Mouse (Mus musculus) kidney, embryonic 14.5 days (tissue): Measurements from ENCODE around the gene Isy1. TPM values are rescaled to one million over a fixed set of nuclear protein-coding genes. Genes with fewer than 3 reads are reported as not detected.
A peak's percentile ranks its signal among the peaks of the same experiment; 100 is the strongest.

Source experiments
- ATAC-seq: fragments of 200-750 bp; cut with Nextera tagmentation; 2 replicates; pipeline ENCODE4 v1.8.0; 2017; ENCODE audit warnings: moderate number of reproducible peaks, mild to moderate bottlenecking, moderate TSS enrichment, moderate library complexity; ENCODE audit not compliant: low FRiP score, low TSS enrichment
- H3K27ac ChIP-seq: fragments of 300-500 bp; sonication (generic); 2 replicates; pipeline ENCODE4 v1.5.1; 2014; ENCODE audit warnings: low read depth, mild to moderate bottlenecking, low read length, moderate library complexity, mixed read lengths
- H3K27me3 ChIP-seq: fragments of 300-500 bp; sonication (generic); 2 replicates; pipeline ENCODE4 v1.6.1; 2014; ENCODE audit warnings: mild to moderate bottlenecking, low read length; ENCODE audit not compliant: control insufficient read depth, insufficient read depth
- H3K36me3 ChIP-seq: fragments of 300-500 bp; sonication (generic); 2 replicates; pipeline ENCODE4 v1.6.1; 2014; ENCODE audit warnings: low read length, mixed read lengths; ENCODE audit not compliant: control insufficient read depth, insufficient read depth
- H3K4me1 ChIP-seq: fragments of 300-500 bp; sonication (generic); 2 replicates; pipeline ENCODE4 v1.6.1; 2014; ENCODE audit warnings: low read length, mixed read lengths; ENCODE audit not compliant: control insufficient read depth, insufficient read depth
- H3K4me2 ChIP-seq: fragments of 300-500 bp; sonication (generic); replicated peaks from 2 replicates; pipeline ENCODE4 v1.6.1; 2014; ENCODE audit warnings: low read depth, mild to moderate bottlenecking, low read length
- H3K4me3 ChIP-seq: fragments of 300-500 bp; sonication (generic); 2 replicates; pipeline ENCODE4 v1.5.1; 2014; ENCODE audit warnings: mild to moderate bottlenecking, low read length
- H3K9ac ChIP-seq: fragments of 300-500 bp; sonication (generic); 2 replicates; pipeline ENCODE4 v1.6.1; 2014; ENCODE audit warnings: low read depth, mild to moderate bottlenecking, low read length, moderate library complexity
- H3K9me3 ChIP-seq: fragments of 300-500 bp; sonication (generic); 2 replicates; pipeline ENCODE4 v1.6.1; 2016; ENCODE audit warnings: low read length; ENCODE audit not compliant: control insufficient read depth
- WGBS: fragments of 180-500 bp; shearing (Covaris S2); extraction: QIAGEN DNeasy Blood & Tissue Kit; methylation state at CpG from one replicate; pipeline ENCODE4 v1.1.7; 2014; 5-methylcytosine and 5-hydroxymethylcytosine counted together
- polyA plus RNA-seq: library from polyadenylated mRNA; unstranded; fragments of >200 nt; fragmentation: Nextera tagmentation; extraction: Ambion mirVana; gene quantifications from 2 replicates; pipeline ENCODE4 v1.2.1, GENCODE M21; 2014

The Isy1 gene
- polyA plus RNA-seq, 1 experiment from 2014 or later, result 63.5 TPM

GRCm38 (mm10) chr6:87841635-87842034 lies 3.0 kb upstream of the Isy1 start:
- Histone ChIP-seq H3K4me2 (no peak overlapping the region), H3K9me3 (no peaks in the 10 kb centered on the region), H3K36me3 (peaks cover 48% of the 10 kb centered on the region), H3K4me1 (peaks cover 3% of the 10 kb centered on the region; the same call in 1 of the 2 replicates), H3K9ac (no peak overlapping the region), H3K27ac (no peak overlapping the region), H3K27me3 (no peaks in the 10 kb centered on the region), H3K4me3 (no peak overlapping the region)
- no peak for ATAC-seq
- WGBS, result 75% methylated on average over 8 of the region's 8 CpGs

- Histone ChIP-seq H3K9ac (no peak overlapping the region), H3K4me3 (no peak overlapping the region), H3K4me2 (peak overlapping the region; percentile 77; the same call in 1 of the 2 replicates), H3K27ac (no peak overlapping the region), H3K27me3 (no peaks in the 10 kb centered on the region), H3K36me3 (peaks cover 36% of the 10 kb centered on the region), H3K9me3 (no peaks in the 10 kb centered on the region), H3K4me1 (peaks cover 3% of the 10 kb centered on the region; the same call in 1 of the 2 replicates)
- no peak for ATAC-seq
- WGBS, result 63% methylated on average over 11 of the region's 11 CpGs
Measured at GRCm38 (mm10) chr6:87839797-87840341, 1.3 kb upstream of the Isy1 start.

GRCm38 (mm10) chr6:87835695-87836094 lies 2.9 kb downstream of the Isy1 start, which contains the start of gene Gm45140:
Gene Gm45140 (minus strand): TSS chr6:87835795.
- Histone ChIP-seq H3K27me3 (no peaks in the 10 kb centered on the region), H3K27ac (no peak within 1 kb of the TSS), H3K4me1 (peaks cover 3% of the 10 kb centered on the region; the same call in 1 of the 2 replicates), H3K9ac (no peak within 1 kb of the TSS), H3K4me2 (no peak within 1 kb of the TSS), H3K4me3 (no peak within 1 kb of the TSS), H3K36me3 (peaks cover 20% of the 10 kb centered on the region), H3K9me3 (no peaks in the 10 kb centered on the region)
- WGBS, result 97% methylated on average over 7 of the region's 7 CpGs
- ATAC-seq, result no peak

- Histone ChIP-seq H3K27ac (no peak overlapping the region), H3K27me3 (no peaks in the 10 kb centered on the region), H3K4me2 (no peak overlapping the region), H3K9ac (no peak overlapping the region), H3K4me1 (no peaks in the 10 kb centered on the region), H3K4me3 (no peak overlapping the region), H3K9me3 (no peaks in the 10 kb centered on the region), H3K36me3 (peaks cover 87% of the 10 kb centered on the region)
- WGBS, result 93% methylated on average over 2 of the region's 2 CpGs
- no peak for ATAC-seq
Measured at GRCm38 (mm10) chr6:87820366-87820765, 18.2 kb downstream of the Isy1 start.

GRCm38 (mm10) chr6:87814486-87814885 lies 24.1 kb downstream of the Isy1 start:
- no peak overlapping the region for H3K9ac ChIP-seq
- H3K36me3 ChIP-seq, result peaks cover 35% of the 10 kb centered on the region
- H3K9me3 ChIP-seq, result no peaks in the 10 kb centered on the region
- no peaks in the 10 kb centered on the region for H3K27me3 ChIP-seq
- WGBS, result 91% methylated on average over 5 of the region's 5 CpGs
- no peak overlapping the region for H3K4me3 ChIP-seq
- no peak for ATAC-seq
- peaks cover 14% of the 10 kb centered on the region for H3K4me1 ChIP-seq
- no peak overlapping the region for H3K27ac ChIP-seq
- no peak overlapping the region for H3K4me2 ChIP-seq

- Histone ChIP-seq H3K9me3 (no peaks in the 10 kb centered on the region), H3K27me3 (no peaks in the 10 kb centered on the region), H3K9ac (no peak overlapping the region; the same call in 1 of the 2 replicates), H3K27ac (no peak overlapping the region), H3K4me2 (peak overlapping the region; percentile 90), H3K36me3 (peaks cover 17% of the 10 kb centered on the region), H3K4me1 (peaks cover 17% of the 10 kb centered on the region), H3K4me3 (peak overlapping the region; percentile 77)
- WGBS, result 90% methylated on average over 1 of the region's 1 CpGs
- no peak for ATAC-seq
Measured at GRCm38 (mm10) chr6:87812656-87813055, 25.9 kb downstream of the Isy1 start.

- peak within 1 kb of the TSS; percentile 77 for H3K4me3 ChIP-seq
- peaks cover 17% of the 10 kb centered on the region for H3K4me1 ChIP-seq
- peak within 1 kb of the TSS; percentile 76 for H3K27ac ChIP-seq
- H3K36me3 ChIP-seq, result peaks cover 8% of the 10 kb centered on the region
- H3K9me3 ChIP-seq, result no peaks in the 10 kb centered on the region
- H3K4me2 ChIP-seq, result peak within 1 kb of the TSS; percentile 90
- H3K27me3 ChIP-seq, result no peaks in the 10 kb centered on the region
- ATAC-seq, result peak; percentile 96
- H3K9ac ChIP-seq, result peak within 1 kb of the TSS; percentile 74
- WGBS, result under 1% methylated on average over 51 of the region's 56 CpGs
Measured at GRCm38 (mm10) chr6:87811675-87812338, 26.8 kb downstream of the Isy1 start, which contains the start of gene Rab43. Gene Rab43 (minus strand): TSS chr6:87812164.

- no peaks in the 10 kb centered on the region for H3K9me3 ChIP-seq
- peaks cover 17% of the 10 kb centered on the region for H3K4me1 ChIP-seq
- H3K27me3 ChIP-seq, result no peaks in the 10 kb centered on the region
- ATAC-seq, result peak; percentile 62
- H3K4me3 ChIP-seq, result peak overlapping the region; percentile 77
- under 1% methylated on average over 77 of the region's 77 CpGs for WGBS
- H3K4me2 ChIP-seq, result peak overlapping the region; percentile 90
- H3K36me3 ChIP-seq, result peaks cover 3% of the 10 kb centered on the region; the same call in 1 of the 2 replicates
- H3K9ac ChIP-seq, result peak overlapping the region; percentile 74
- H3K27ac ChIP-seq, result peak overlapping the region; percentile 76
Measured at GRCm38 (mm10) chr6:87810713-87811669, 27.6 kb downstream of the Isy1 start.
